13 mouse cellular contexts compared by ENCODE assay signal in genomic region chr7:67307078-67307477, GRCm38 (mm10).
"Had no signal": no experiment of that assay in that cellular context is flagged by ENCODE, and none has a peak within 500 bp of the region (broad histone marks: within the 10 kb centered on the region; RNA-seq: fewer than 3 reads in every experiment).

No protein-coding gene starts in this region.

- H3K4me3 ChIP-seq: midbrain, embryonic 10.5 days; midbrain, embryonic 12.5 days; neural tube, embryonic 12.5 days; stomach, embryonic 15.5 days had no signal

- H3K27me3 ChIP-seq: midbrain, embryonic 12.5 days; neural tube, embryonic 12.5 days; stomach, embryonic 15.5 days had no signal

- DNase-seq: lung, adult 18-20 months; lung, embryonic 14.5 days; lung, postnatal 10 days; midbrain, embryonic 14.5 days; right cerebral cortex, postnatal 14 days; thymus, adult 2 months; thymus, postnatal 25 days; thymus, postnatal 4 days had no signal

- H3K4me2 ChIP-seq: lung, embryonic 14.5 days; midbrain, embryonic 12.5 days; neural tube, embryonic 12.5 days; stomach, embryonic 15.5 days had no signal

- H3K36me3 ChIP-seq: midbrain, embryonic 12.5 days; neural tube, embryonic 12.5 days; stomach, embryonic 15.5 days had no signal

- ATAC-seq: midbrain, embryonic 16.5 days had no signal
